Mouse (Mus musculus): ENCODE results near the gene Sez6l. TPM values are rescaled to one million over a fixed set of nuclear protein-coding genes. Genes with fewer than 3 reads are reported as not detected.

Gene Sez6l
- polyA plus RNA-seq, 1 experiment from 2014 or later: 35.5 TPM

- no peak overlapping the region for H3K4me3 ChIP-seq (replicated peaks; ENCODE audit: low read length)
- H3K27ac ChIP-seq: 0 out of 2 replicates have a peak overlapping the region, but pooled peaks have one; percentile 5
- no peak for ATAC-seq (ENCODE audit: low FRiP score)
- WGBS: 44% methylated on average over 8 of the region's 8 CpGs
- no peak overlapping the region for H3K9ac ChIP-seq
- no peak for DNase-seq (ENCODE audit: low spot score)
- no peaks in the 10 kb centered on the region for H3K27me3 ChIP-seq (ENCODE audit: control insufficient read depth, insufficient read depth, low read length)
- peaks cover 22% of the 10 kb centered on the region for H3K4me1 ChIP-seq (replicated peaks; ENCODE audit: control insufficient read depth, insufficient read depth, low read length)
- 0 out of 2 replicates have a peak, but pooled peaks cover 4% of the 10 kb centered on the region for H3K36me3 ChIP-seq (replicated peaks; ENCODE audit: control insufficient read depth, insufficient read depth)
- H3K9me3 ChIP-seq (ENCODE audit: control insufficient read depth, low read length): no peaks in the 10 kb centered on the region
- H3K4me2 ChIP-seq (replicated peaks): no peak overlapping the region
Measured at GRCm38 (mm10) chr5:112531111-112531510, 45.9 kb downstream of the Sez6l start.

- H3K27me3 ChIP-seq (ENCODE audit: control insufficient read depth, insufficient read depth, low read length): no peaks in the 10 kb centered on the region
- H3K4me1 ChIP-seq (replicated peaks; ENCODE audit: control insufficient read depth, insufficient read depth, low read length): peaks cover 23% of the 10 kb centered on the region
- H3K9ac ChIP-seq: no peak overlapping the region
- no peak overlapping the region for H3K4me2 ChIP-seq (replicated peaks)
- H3K4me3 ChIP-seq (replicated peaks; ENCODE audit: low read length): no peak overlapping the region
- peak; percentile 52 for DNase-seq (ENCODE audit: low spot score)
- ATAC-seq (ENCODE audit: low FRiP score): no peak
- 61% methylated on average over 19 of the region's 19 CpGs for WGBS
- no peaks in the 10 kb centered on the region for H3K9me3 ChIP-seq (ENCODE audit: control insufficient read depth, low read length)
- no peaks in the 10 kb centered on the region for H3K36me3 ChIP-seq (replicated peaks; ENCODE audit: control insufficient read depth, insufficient read depth)
- H3K27ac ChIP-seq: peak overlapping the region; percentile 70
Measured at GRCm38 (mm10) chr5:112526936-112527335, 50.0 kb downstream of the Sez6l start.

GRCm38 (mm10) chr5:112526435-112526834 is 50.5 kb downstream of the Sez6l start:
- WGBS: 63% methylated on average over 7 of the region's 7 CpGs
- Histone ChIP-seq H3K4me1 (replicated peaks; ENCODE audit: control insufficient read depth, insufficient read depth, low read length) (peaks cover 28% of the 10 kb centered on the region), H3K9me3 (ENCODE audit: control insufficient read depth, low read length) (no peaks in the 10 kb centered on the region), H3K9ac (no peak overlapping the region), H3K27me3 (ENCODE audit: control insufficient read depth, insufficient read depth, low read length) (no peaks in the 10 kb centered on the region), H3K27ac (peak overlapping the region; percentile 70), H3K36me3 (replicated peaks; ENCODE audit: control insufficient read depth, insufficient read depth) (no peaks in the 10 kb centered on the region), H3K4me2 (replicated peaks) (no peak overlapping the region), H3K4me3 (replicated peaks; ENCODE audit: low read length) (no peak overlapping the region)
- ATAC-seq (ENCODE audit: low FRiP score) (no peak), DNase-seq (ENCODE audit: low spot score) (no peak)

GRCm38 (mm10) chr5:112525980-112526379 is 51.0 kb downstream of the Sez6l start:
- H3K9ac ChIP-seq: no peak overlapping the region
- WGBS: 70% methylated on average over 3 of the region's 3 CpGs
- peaks cover 28% of the 10 kb centered on the region for H3K4me1 ChIP-seq (replicated peaks; ENCODE audit: control insufficient read depth, insufficient read depth, low read length)
- H3K27ac ChIP-seq: no peak overlapping the region
- H3K4me2 ChIP-seq (replicated peaks): no peak overlapping the region
- H3K27me3 ChIP-seq (ENCODE audit: control insufficient read depth, insufficient read depth, low read length): no peaks in the 10 kb centered on the region
- ATAC-seq (ENCODE audit: low FRiP score): no peak
- no peaks in the 10 kb centered on the region for H3K36me3 ChIP-seq (replicated peaks; ENCODE audit: control insufficient read depth, insufficient read depth)
- no peaks in the 10 kb centered on the region for H3K9me3 ChIP-seq (ENCODE audit: control insufficient read depth, low read length)
- DNase-seq (ENCODE audit: low spot score): no peak
- H3K4me3 ChIP-seq (replicated peaks; ENCODE audit: low read length): no peak overlapping the region

GRCm38 (mm10) chr5:112525271-112525670 is 51.7 kb downstream of the Sez6l start:
- ATAC-seq (ENCODE audit: low FRiP score) (no peak), DNase-seq (ENCODE audit: low spot score) (no peak)
- 74% methylated on average over 5 of the region's 5 CpGs for WGBS
- Histone ChIP-seq H3K4me3 (replicated peaks; ENCODE audit: low read length) (no peak overlapping the region), H3K9me3 (ENCODE audit: control insufficient read depth, low read length) (no peaks in the 10 kb centered on the region), H3K27me3 (ENCODE audit: control insufficient read depth, insufficient read depth, low read length) (no peaks in the 10 kb centered on the region), H3K36me3 (replicated peaks; ENCODE audit: control insufficient read depth, insufficient read depth) (no peaks in the 10 kb centered on the region), H3K27ac (no peak overlapping the region), H3K4me1 (replicated peaks; ENCODE audit: control insufficient read depth, insufficient read depth, low read length) (peaks cover 33% of the 10 kb centered on the region), H3K4me2 (replicated peaks) (no peak overlapping the region), H3K9ac (no peak overlapping the region)

GRCm38 (mm10) chr5:112523796-112524195 is 53.2 kb downstream of the Sez6l start:
- no peak for ATAC-seq (ENCODE audit: low FRiP score)

GRCm38 (mm10) chr5:112523331-112523730 is 53.7 kb downstream of the Sez6l start:
- DNase-seq (ENCODE audit: low spot score) (no peak), ATAC-seq (ENCODE audit: low FRiP score) (no peak)
- no peaks in the 10 kb centered on the region for H3K36me3 ChIP-seq (replicated peaks; ENCODE audit: control insufficient read depth, insufficient read depth)
- H3K4me2 ChIP-seq (replicated peaks): no peak overlapping the region
- no peak overlapping the region for H3K27ac ChIP-seq
- no peaks in the 10 kb centered on the region for H3K9me3 ChIP-seq (ENCODE audit: control insufficient read depth, low read length)
- H3K4me1 ChIP-seq (replicated peaks; ENCODE audit: control insufficient read depth, insufficient read depth, low read length): peaks cover 39% of the 10 kb centered on the region
- H3K27me3 ChIP-seq (ENCODE audit: control insufficient read depth, insufficient read depth, low read length): no peaks in the 10 kb centered on the region
- H3K4me3 ChIP-seq (replicated peaks; ENCODE audit: low read length): no peak overlapping the region
- no peak overlapping the region for H3K9ac ChIP-seq
- 77% methylated on average over 4 of the region's 4 CpGs for WGBS

More at GRCm38 (mm10) chr5:112523796-112524195, 53.2 kb downstream of the Sez6l start:
- DNase-seq (ENCODE audit: low spot score): no peak
- Histone ChIP-seq H3K9ac (no peak overlapping the region), H3K4me1 (replicated peaks; ENCODE audit: control insufficient read depth, insufficient read depth, low read length) (peaks cover 40% of the 10 kb centered on the region), H3K4me2 (replicated peaks) (no peak overlapping the region), H3K27me3 (ENCODE audit: control insufficient read depth, insufficient read depth, low read length) (no peaks in the 10 kb centered on the region), H3K27ac (no peak overlapping the region), H3K4me3 (replicated peaks; ENCODE audit: low read length) (no peak overlapping the region), H3K36me3 (replicated peaks; ENCODE audit: control insufficient read depth, insufficient read depth) (no peaks in the 10 kb centered on the region), H3K9me3 (ENCODE audit: control insufficient read depth, low read length) (no peaks in the 10 kb centered on the region)
- 91% methylated on average over 2 of the region's 2 CpGs for WGBS

- Histone ChIP-seq H3K9me3 (ENCODE audit: control insufficient read depth, low read length) (no peaks in the 10 kb centered on the region), H3K9ac (no peak overlapping the region), H3K4me2 (replicated peaks) (0 out of 2 replicates have a peak overlapping the region, but pooled peaks have one; percentile 10), H3K4me1 (replicated peaks; ENCODE audit: control insufficient read depth, insufficient read depth, low read length) (peaks cover 34% of the 10 kb centered on the region), H3K27ac (0 out of 2 replicates have a peak overlapping the region, but pooled peaks have one; percentile 36), H3K27me3 (ENCODE audit: control insufficient read depth, insufficient read depth, low read length) (no peaks in the 10 kb centered on the region), H3K4me3 (replicated peaks; ENCODE audit: low read length) (no peak overlapping the region), H3K36me3 (replicated peaks; ENCODE audit: control insufficient read depth, insufficient read depth) (no peaks in the 10 kb centered on the region)
- no peak for DNase-seq (ENCODE audit: low spot score)
- 11% methylated on average over 19 of the region's 19 CpGs for WGBS
- no peak for ATAC-seq (ENCODE audit: low FRiP score)
Measured at GRCm38 (mm10) chr5:112521703-112522527, 55.1 kb downstream of the Sez6l start.

- no peak overlapping the region for H3K4me2 ChIP-seq (replicated peaks)
- H3K4me1 ChIP-seq (replicated peaks; ENCODE audit: control insufficient read depth, insufficient read depth, low read length): peaks cover 34% of the 10 kb centered on the region
- H3K27ac ChIP-seq: no peak overlapping the region
- DNase-seq (ENCODE audit: low spot score) (no peak), ATAC-seq (ENCODE audit: low FRiP score) (peak; percentile 32; the same call in 1 of the 2 replicates)
- no peaks in the 10 kb centered on the region for H3K36me3 ChIP-seq (replicated peaks; ENCODE audit: control insufficient read depth, insufficient read depth)
- WGBS: 5% methylated on average over 8 of the region's 8 CpGs
- no peak overlapping the region for H3K9ac ChIP-seq
- H3K9me3 ChIP-seq (ENCODE audit: control insufficient read depth, low read length): no peaks in the 10 kb centered on the region
- H3K4me3 ChIP-seq (replicated peaks; ENCODE audit: low read length): no peak overlapping the region
- no peaks in the 10 kb centered on the region for H3K27me3 ChIP-seq (ENCODE audit: control insufficient read depth, insufficient read depth, low read length)
Measured at GRCm38 (mm10) chr5:112520826-112521702, 55.9 kb downstream of the Sez6l start.
